Mouse (Mus musculus) midbrain, embryonic 11.5 days (tissue): Measurements from ENCODE around the gene Zmynd11. TPM values are rescaled to one million over a fixed set of nuclear protein-coding genes. Genes with fewer than 3 reads are reported as not detected.

Experiments
- ATAC-seq: fragments of 200-750 bp; cut with Nextera tagmentation; 2 replicates; pipeline ENCODE4 v1.8.0; 2017; ENCODE audit warnings: moderate TSS enrichment, moderate library complexity; ENCODE audit not compliant: low FRiP score
- DNase-seq: peaks from one replicate; pipeline ENCODE4 v3.0.0; 2015; ENCODE audit warnings: low spot score; ENCODE audit errors: missing footprints
- H3K27ac ChIP-seq: fragments of 300-500 bp; sonication (generic); 2 replicates; pipeline ENCODE4 v1.5.1; 2014; ENCODE audit warnings: low read depth, low read length
- H3K27me3 ChIP-seq: fragments of 300-500 bp; sonication (generic); 2 replicates; pipeline ENCODE4 v1.6.1; 2014; ENCODE audit warnings: mild to moderate bottlenecking, low read length, moderate library complexity, mixed read lengths; ENCODE audit not compliant: control insufficient read depth, insufficient read depth
- H3K36me3 ChIP-seq: fragments of 300-500 bp; sonication (generic); 2 replicates; pipeline ENCODE4 v1.6.1; 2014; ENCODE audit warnings: mild to moderate bottlenecking, low read length, moderate library complexity, mixed read lengths; ENCODE audit not compliant: control insufficient read depth, insufficient read depth
- H3K4me1 ChIP-seq: fragments of 300-500 bp; sonication (generic); 2 replicates; pipeline ENCODE4 v1.6.1; 2014; ENCODE audit warnings: low read length; ENCODE audit not compliant: control insufficient read depth, insufficient read depth
- H3K4me2 ChIP-seq: fragments of 300-500 bp; sonication (generic); 2 replicates; pipeline ENCODE4 v1.6.1; 2014; ENCODE audit warnings: mild to moderate bottlenecking, moderate library complexity
- H3K4me3 ChIP-seq: fragments of 300-500 bp; sonication (generic); 2 replicates; pipeline ENCODE4 v1.5.1; 2014; ENCODE audit warnings: low read depth, low read length
- H3K9ac ChIP-seq: fragments of 300-500 bp; sonication (generic); 2 replicates; pipeline ENCODE4 v1.6.1; 2014; ENCODE audit warnings: low read length
- H3K9me3 ChIP-seq: fragments of 300-500 bp; sonication (generic); 2 replicates; pipeline ENCODE4 v1.6.1; 2016; ENCODE audit warnings: low read length; ENCODE audit not compliant: control insufficient read depth
- WGBS: fragments of 180-500 bp; shearing (Covaris S2); extraction: QIAGEN DNeasy Blood & Tissue Kit; methylation state at CpG from one replicate; pipeline ENCODE4 v1.1.7; 2014; 5-methylcytosine and 5-hydroxymethylcytosine counted together
- polyA plus RNA-seq: library from polyadenylated mRNA; unstranded; fragments of >200 nt; fragmentation: Nextera tagmentation; extraction: Ambion mirVana; gene quantifications from 2 replicates; pipeline ENCODE4 v1.2.1, GENCODE M21; 2014

Zmynd11 gene
- polyA plus RNA-seq, 1 experiment from 2014 or later: 153 TPM

DNA sequence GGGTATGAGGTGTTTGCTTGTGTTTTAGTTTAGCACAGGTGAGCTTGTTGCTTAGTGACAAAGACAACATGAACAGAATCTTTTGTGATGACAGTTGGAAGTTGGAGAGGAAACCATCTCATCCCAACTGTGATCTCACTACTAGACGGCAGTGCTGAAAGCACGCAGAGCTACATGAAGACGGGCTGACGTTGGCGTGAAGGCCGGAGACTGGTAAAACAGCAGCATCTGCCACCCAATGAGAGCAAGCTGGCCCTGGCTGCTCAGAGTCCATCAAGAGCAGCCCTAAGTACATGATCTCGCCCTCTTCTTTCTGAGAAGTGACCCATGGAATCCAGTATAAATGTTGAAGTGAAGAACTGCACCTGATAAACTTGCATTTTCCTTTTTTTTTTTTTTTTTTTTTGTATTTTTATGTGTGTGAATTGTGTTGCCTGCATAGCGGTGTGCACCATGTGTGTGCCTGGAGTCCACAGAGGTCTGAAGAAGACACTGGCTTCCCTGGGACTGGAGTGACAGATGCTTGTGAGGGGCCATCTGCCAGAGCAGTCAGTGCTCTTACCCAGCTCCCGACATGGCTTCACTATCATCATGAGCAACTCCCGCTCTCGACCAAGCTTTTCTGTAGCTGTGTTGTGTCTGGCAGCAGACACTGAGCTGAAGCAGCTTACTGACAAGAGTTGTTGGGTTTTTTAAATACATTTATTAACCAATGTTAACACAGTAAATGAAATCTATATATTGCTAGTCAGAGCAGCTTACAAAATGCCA is 80.8 kb downstream of the Zmynd11 start:
- H3K27ac ChIP-seq: no peak overlapping the region

DNA sequence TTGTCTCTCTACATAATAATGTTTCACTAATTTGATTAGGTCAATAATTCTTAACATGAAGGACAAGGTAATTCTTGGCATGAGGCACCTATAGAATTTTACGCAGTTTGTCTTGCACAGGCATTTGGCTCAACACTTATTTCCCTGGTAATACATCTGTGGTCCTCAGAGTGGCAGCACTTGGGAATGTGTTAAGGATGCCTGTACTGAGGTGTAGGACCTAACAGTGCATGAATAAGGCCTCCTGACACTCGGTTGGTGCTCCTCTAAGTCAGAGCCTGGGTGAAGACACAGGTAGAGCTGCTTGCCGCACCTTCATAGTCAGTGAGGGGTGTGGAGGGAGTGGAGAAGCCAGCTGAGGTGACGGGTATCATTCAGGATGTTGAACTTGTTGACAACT is 81.8 kb downstream of the Zmynd11 start:
- 88% methylated on average over 4 of the region's 4 CpGs for WGBS
- Histone ChIP-seq H3K27ac (no peak overlapping the region), H3K4me3 (no peak overlapping the region), H3K36me3 (peaks cover 12% of the 10 kb centered on the region), H3K9ac (no peak overlapping the region), H3K4me1 (no peaks in the 10 kb centered on the region), H3K9me3 (no peaks in the 10 kb centered on the region), H3K27me3 (no peaks in the 10 kb centered on the region), H3K4me2 (no peak overlapping the region)
- DNase-seq: no peak
- no peak for ATAC-seq

More for the DNA sequence above, 80.8 kb downstream of the Zmynd11 start:
- Histone ChIP-seq H3K9me3 (no peaks in the 10 kb centered on the region), H3K9ac (no peak overlapping the region), H3K27me3 (no peaks in the 10 kb centered on the region), H3K36me3 (peaks cover 21% of the 10 kb centered on the region), H3K4me3 (no peak overlapping the region), H3K4me1 (no peaks in the 10 kb centered on the region), H3K4me2 (no peak overlapping the region)
- ATAC-seq: no peak
- peak; percentile 49 for DNase-seq
- WGBS: 94% methylated on average over 11 of the region's 11 CpGs

- WGBS: 95% methylated on average over 3 of the region's 3 CpGs
Measured at GRCm38 (mm10) chr13:9681492-9681891, 83.6 kb downstream of the Zmynd11 start.

GRCm38 (mm10) chr13:9674126-9674525 is 91.0 kb downstream of the Zmynd11 start:
- 85% methylated on average over 1 of the region's 1 CpGs for WGBS
- Histone ChIP-seq H3K36me3 (no peaks in the 10 kb centered on the region), H3K4me2 (no peak overlapping the region), H3K9ac (no peak overlapping the region), H3K4me1 (no peaks in the 10 kb centered on the region), H3K27ac (no peak overlapping the region), H3K4me3 (no peak overlapping the region), H3K27me3 (no peaks in the 10 kb centered on the region), H3K9me3 (no peaks in the 10 kb centered on the region; the same call in 1 of the 2 replicates)
- ATAC-seq (no peak), DNase-seq (peak; percentile 66)

More at GRCm38 (mm10) chr13:9681492-9681891, 83.6 kb downstream of the Zmynd11 start:
- Histone ChIP-seq H3K9me3 (no peaks in the 10 kb centered on the region), H3K4me1 (no peaks in the 10 kb centered on the region), H3K9ac (no peak overlapping the region), H3K36me3 (peaks cover 10% of the 10 kb centered on the region; the same call in 1 of the 2 replicates), H3K4me2 (no peak overlapping the region), H3K4me3 (no peak overlapping the region), H3K27me3 (no peaks in the 10 kb centered on the region), H3K27ac (no peak overlapping the region)
- ATAC-seq: peak; percentile 15; the same call in 1 of the 2 replicates
- DNase-seq: peak; percentile 69

DNA sequence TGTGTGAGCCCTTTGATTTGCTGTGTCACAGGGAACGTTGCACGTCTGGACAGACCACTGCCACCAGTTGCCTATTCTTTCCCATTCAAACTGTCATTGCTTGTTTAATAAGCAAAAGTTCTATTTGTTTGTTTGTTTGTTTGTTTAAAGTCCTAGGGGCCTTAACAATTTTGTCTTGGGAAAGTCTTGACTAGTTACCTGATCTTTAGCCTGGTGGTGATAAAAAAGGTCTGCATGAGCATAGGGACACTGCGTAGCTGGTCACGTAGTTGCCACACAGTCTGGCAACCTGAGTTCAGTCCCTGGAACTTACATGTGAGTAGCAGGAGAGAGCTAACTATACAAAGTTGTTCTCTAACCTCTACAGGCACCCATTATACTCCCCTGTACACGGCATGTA is 95.9 kb downstream of the Zmynd11 start:
- Histone ChIP-seq H3K4me1 (no peaks in the 10 kb centered on the region), H3K9me3 (no peaks in the 10 kb centered on the region), H3K4me3 (no peak overlapping the region), H3K36me3 (no peaks in the 10 kb centered on the region), H3K27ac (no peak overlapping the region), H3K27me3 (no peaks in the 10 kb centered on the region), H3K4me2 (no peak overlapping the region), H3K9ac (no peak overlapping the region)
- ATAC-seq (no peak), DNase-seq (peak; percentile 51)
- WGBS: 96% methylated on average over 5 of the region's 5 CpGs

GRCm38 (mm10) chr13:9667954-9668496 is 97.1 kb downstream of the Zmynd11 start:
- Histone ChIP-seq H3K9me3 (no peaks in the 10 kb centered on the region), H3K4me3 (no peak overlapping the region), H3K9ac (no peak overlapping the region), H3K27me3 (no peaks in the 10 kb centered on the region), H3K36me3 (no peaks in the 10 kb centered on the region), H3K27ac (no peak overlapping the region), H3K4me2 (no peak overlapping the region), H3K4me1 (no peaks in the 10 kb centered on the region)
- DNase-seq (no peak), ATAC-seq (no peak)
- 88% methylated on average over 7 of the region's 7 CpGs for WGBS

DNA sequence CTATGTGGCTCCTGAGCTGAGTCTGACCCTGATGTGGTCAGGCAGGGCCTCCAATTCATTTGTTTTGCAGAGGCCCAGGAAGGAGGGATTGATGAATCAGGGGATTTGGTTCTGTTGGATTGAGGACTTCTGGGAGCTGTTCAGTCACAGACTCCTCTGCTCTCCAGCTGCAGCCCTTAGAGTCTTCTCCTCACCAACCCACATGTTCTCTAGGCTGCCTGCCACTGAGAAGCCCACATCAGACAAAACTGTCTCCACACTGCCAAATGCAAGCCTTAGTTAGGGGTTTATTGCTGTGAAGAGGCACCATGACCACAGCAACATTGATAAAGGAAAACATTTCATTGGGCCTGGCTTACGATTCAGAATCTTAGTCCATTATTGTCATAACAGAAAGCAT is 101.5 kb downstream of the Zmynd11 start:
- Histone ChIP-seq H3K9me3 (no peaks in the 10 kb centered on the region), H3K4me1 (no peaks in the 10 kb centered on the region), H3K9ac (no peak overlapping the region), H3K4me2 (no peak overlapping the region), H3K27me3 (no peaks in the 10 kb centered on the region), H3K27ac (no peak overlapping the region), H3K36me3 (peaks cover 6% of the 10 kb centered on the region; the same call in 1 of the 2 replicates), H3K4me3 (no peak overlapping the region)
- DNase-seq (peak; percentile 19), ATAC-seq (no peak)
- 100% methylated on average over 1 of the region's 1 CpGs for WGBS

DNA sequence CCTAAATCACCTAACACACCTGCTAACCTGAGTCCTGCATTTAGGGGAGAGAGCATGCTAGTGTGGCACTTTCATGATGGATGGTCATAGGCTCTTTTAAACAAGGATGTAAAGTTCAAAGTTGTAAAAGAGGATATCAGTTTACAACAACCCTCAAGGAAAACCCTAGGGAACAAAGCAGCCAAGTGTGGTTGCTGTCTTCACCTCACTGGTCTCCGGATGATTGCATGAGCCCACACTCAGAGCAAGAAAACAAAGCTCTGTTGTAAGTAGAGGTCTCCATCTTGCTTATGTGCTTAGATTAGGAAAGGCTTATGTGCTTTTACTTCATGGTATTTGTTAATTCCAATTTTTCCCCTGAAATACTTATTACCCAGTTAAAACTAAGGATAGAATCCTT is 104.4 kb downstream of the Zmynd11 start:
- peaks cover 6% of the 10 kb centered on the region; the same call in 1 of the 2 replicates for H3K36me3 ChIP-seq
- H3K4me2 ChIP-seq: no peak overlapping the region
- ATAC-seq (no peak), DNase-seq (peak; percentile 57)
- WGBS: 93% methylated on average over 1 of the region's 1 CpGs
- H3K4me1 ChIP-seq: no peaks in the 10 kb centered on the region
- no peaks in the 10 kb centered on the region for H3K27me3 ChIP-seq
- no peak overlapping the region for H3K27ac ChIP-seq
- no peak overlapping the region for H3K9ac ChIP-seq
- H3K4me3 ChIP-seq: no peak overlapping the region
- H3K9me3 ChIP-seq: no peaks in the 10 kb centered on the region

DNA sequence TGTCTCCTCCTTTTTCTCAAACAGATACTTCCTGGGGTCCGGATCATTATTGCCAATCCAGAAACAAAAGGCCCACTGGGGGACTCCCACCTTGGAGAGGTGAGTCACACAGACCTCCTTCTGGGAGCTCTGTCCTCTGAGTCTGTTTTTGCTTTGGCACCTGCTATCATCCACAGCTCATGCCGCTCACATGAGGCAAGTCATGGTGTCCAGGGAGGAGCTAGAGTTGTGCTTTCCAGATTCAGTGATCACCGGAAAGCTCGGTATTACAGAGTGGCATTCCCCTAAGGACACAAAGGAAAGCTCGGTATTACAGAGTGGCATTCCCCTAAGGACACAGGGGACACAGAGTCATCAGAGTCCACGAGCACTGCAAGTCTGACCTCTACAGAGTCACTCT is 108.5 kb downstream of the Zmynd11 start:
- H3K4me3 ChIP-seq: no peak overlapping the region
- WGBS: 90% methylated on average over 6 of the region's 6 CpGs
- no peak overlapping the region for H3K27ac ChIP-seq
- no peak overlapping the region for H3K4me2 ChIP-seq
- ATAC-seq (no peak), DNase-seq (no peak)
- H3K4me1 ChIP-seq: no peaks in the 10 kb centered on the region
- peaks cover 3% of the 10 kb centered on the region; the same call in 1 of the 2 replicates for H3K36me3 ChIP-seq
- no peaks in the 10 kb centered on the region for H3K27me3 ChIP-seq
- H3K9ac ChIP-seq: no peak overlapping the region
- no peaks in the 10 kb centered on the region for H3K9me3 ChIP-seq
